Comparison of ENCODE assay signal across 8 mouse cellular contexts in genomic region chr7:144775804-144776447, GRCm38 (mm10). TPM values are rescaled to one million over a fixed set of nuclear protein-coding genes. Genes with fewer than 3 reads are reported as not detected.
A peak's percentile ranks its signal among the peaks of the same experiment; 100 is the strongest.
DNase-seq lines count a peak whose midpoint lies in the region; ATAC-seq and TF ChIP-seq lines count a peak whose summit lies in the region.

No protein-coding gene starts in this region.

- no peaks in the 10 kb centered on the region for H3K9me3 ChIP-seq in heart, embryonic 11.5 days (replicated peaks; ENCODE audit: control insufficient read depth, low read length)
- no peaks in the 10 kb centered on the region for H3K9me3 ChIP-seq in kidney, embryonic 16.5 days (ENCODE audit: low read length)
- H3K9me3 ChIP-seq in liver, embryonic 11.5 days (ENCODE audit: control insufficient read depth, low read length): no peaks in the 10 kb centered on the region

- no peak overlapping the region for H3K9ac ChIP-seq in heart, embryonic 11.5 days (ENCODE audit: low read depth, low read length)
- peak overlapping the region; percentile 46 for H3K9ac ChIP-seq in kidney, embryonic 16.5 days (replicated peaks; ENCODE audit: low read length)
- H3K9ac ChIP-seq in liver, embryonic 11.5 days (ENCODE audit: low read depth, low read length): no peak overlapping the region

- H3K4me3 ChIP-seq in bone marrow macrophage, adult 2 months (ENCODE audit: insufficient read depth, low read length): no peak overlapping the region
- H3K4me3 ChIP-seq in heart, embryonic 11.5 days (ENCODE audit: low read depth, low read length): no peak overlapping the region
- H3K4me3 ChIP-seq in kidney, embryonic 16.5 days (ENCODE audit: low read length): no peak overlapping the region
- H3K4me3 ChIP-seq in liver, embryonic 11.5 days (ENCODE audit: low read depth, low read length): no peak overlapping the region

- peak; percentile 59 for ATAC-seq in erythroblast, adult 5-6 weeks (replicated peaks; ENCODE audit: low FRiP score, poor library complexity, severe bottlenecking)
- peak; percentile 44; the same call in 1 of the 2 replicates for ATAC-seq in heart, embryonic 11.5 days (replicated peaks; ENCODE audit: insufficient number of reproducible peaks, low FRiP score, low TSS enrichment)
- ATAC-seq in kidney, embryonic 16.5 days (ENCODE audit: low FRiP score, low TSS enrichment): peak; percentile 82
- ATAC-seq in liver, embryonic 11.5 days (replicated peaks; ENCODE audit: low FRiP score): peak; percentile 80

- H3K27me3 ChIP-seq in heart, embryonic 11.5 days (ENCODE audit: control insufficient read depth, insufficient read depth, low read length): peaks cover 26% of the 10 kb centered on the region
- no peaks in the 10 kb centered on the region for H3K27me3 ChIP-seq in kidney, embryonic 16.5 days (ENCODE audit: insufficient read depth, low read length)
- H3K27me3 ChIP-seq in liver, embryonic 11.5 days (replicated peaks; ENCODE audit: control insufficient read depth, insufficient read depth, low read length): peaks cover 4% of the 10 kb centered on the region
- no peaks in the 10 kb centered on the region for H3K27me3 ChIP-seq in splenic B cell, adult 2 months (ENCODE audit: control insufficient read depth, insufficient read depth, low read length, poor library complexity, severe bottlenecking)

- TF ChIP-seq CTCF in bone marrow macrophage, adult 2 months (IDR thresholded peaks at IDR 0.05; ENCODE audit: low read depth, low read length): peak; percentile 65

- WGBS in heart, embryonic 11.5 days (ENCODE audit: insufficient replicate concordance): 33% methylated on average over 6 of the region's 6 CpGs
- 32% methylated on average over 6 of the region's 6 CpGs for WGBS in kidney, embryonic 16.5 days
- WGBS in liver, embryonic 11.5 days: 28% methylated on average over 6 of the region's 6 CpGs

- H3K4me1 ChIP-seq in bone marrow macrophage, adult 2 months (ENCODE audit: control insufficient read depth, insufficient read depth, low read length): no peaks in the 10 kb centered on the region
- H3K4me1 ChIP-seq in heart, embryonic 11.5 days (ENCODE audit: control insufficient read depth, insufficient read depth, low read length): no peaks in the 10 kb centered on the region
- H3K4me1 ChIP-seq in kidney, embryonic 16.5 days (ENCODE audit: insufficient read depth, low read length): peaks cover 15% of the 10 kb centered on the region
- H3K4me1 ChIP-seq in liver, embryonic 11.5 days (replicated peaks; ENCODE audit: control insufficient read depth, insufficient read depth, low read length): peaks cover 7% of the 10 kb centered on the region

- no peak for TF ChIP-seq POLR2A in bone marrow macrophage, adult 2 months (IDR thresholded peaks at IDR 0.05; ENCODE audit: borderline replicate concordance, low read depth, low read length)

- H3K4me2 ChIP-seq in heart, embryonic 11.5 days: no peak overlapping the region
- H3K4me2 ChIP-seq in kidney, embryonic 16.5 days (replicated peaks; ENCODE audit: low read depth, low read length): no peak overlapping the region
- H3K4me2 ChIP-seq in liver, embryonic 11.5 days: no peak overlapping the region

- H3K36me3 ChIP-seq in heart, embryonic 11.5 days (ENCODE audit: control insufficient read depth, insufficient read depth, low read length): no peaks in the 10 kb centered on the region
- H3K36me3 ChIP-seq in kidney, embryonic 16.5 days (ENCODE audit: insufficient read depth, low read length): no peaks in the 10 kb centered on the region
- no peaks in the 10 kb centered on the region for H3K36me3 ChIP-seq in liver, embryonic 11.5 days (ENCODE audit: control insufficient read depth, insufficient read depth, low read length)
- no peaks in the 10 kb centered on the region for H3K36me3 ChIP-seq in splenic B cell, adult 2 months (ENCODE audit: control insufficient read depth, insufficient read depth, low read length, poor library complexity, severe bottlenecking)

- H3K27ac ChIP-seq in bone marrow macrophage, adult 2 months (ENCODE audit: insufficient read depth, low read depth, low read length): no peak overlapping the region
- H3K27ac ChIP-seq in heart, embryonic 11.5 days (ENCODE audit: low read depth, low read length): no peak overlapping the region
- no peak overlapping the region for H3K27ac ChIP-seq in kidney, embryonic 16.5 days (ENCODE audit: low read length)
- no peak overlapping the region for H3K27ac ChIP-seq in liver, embryonic 11.5 days (ENCODE audit: low read depth, low read length)

- DNase-seq in 416B (ENCODE audit: low read depth): peak; percentile 77
- peak; percentile 89 for DNase-seq in liver, embryonic 11.5 days (ENCODE audit: low spot score)
- peak; percentile 19 to 59 for DNase-seq in natural killer cell, adult 2 months (ENCODE audit: low spot score in 2 of 2)
- DNase-seq in splenic B cell, adult 2 months (ENCODE audit: low read depth, low spot score): peak; percentile 73

RNA-seq across cellular contexts. Expression of gene Ano1, which starts 24.2 kb away (rescaled TPM):
- polyA plus RNA-seq in bone marrow macrophage, adult 2 months (2012; ENCODE audit: insufficient read depth, insufficient read length, missing spikeins): not detected in 2 replicates
- total RNA-seq in erythroblast, adult 5-6 weeks (2015; ENCODE audit: low replicate concordance): not detected in 2 replicates
- not detected in 2 replicates for total RNA-seq in erythroblast, adult 5-6 weeks (2017; ENCODE audit: low replicate concordance)
- polyA plus RNA-seq in heart, embryonic 11.5 days (2014; fragmentation: Nextera tagmentation; extraction: Ambion mirVana): 14.3 TPM in 2 replicates
- 53.6 and 56.5 TPM in 2 replicates for polyA plus RNA-seq in kidney, embryonic 16.5 days (2015; fragmentation: Nextera tagmentation; extraction: Ambion mirVana)
- polyA plus RNA-seq in liver, embryonic 11.5 days (2014; fragmentation: Nextera tagmentation; extraction: Ambion mirVana): 10.2 and 13.2 TPM in 2 replicates

Comparison
In these comparisons a context has a peak if more than half of its experiments do, and no peak if none do; other contexts are left out.
1. DNase-seq: peak in every context shown above with its lines; median percentile 89 in liver, embryonic 11.5 days; 77 in 416B; 73 in splenic B cell, adult 2 months; 39 in natural killer cell, adult 2 months.